Mouse (Mus musculus): ENCODE measurements around the gene Fnbp1l.

GRCm38 (mm10) chr3:122574921-122575320 lies 44.6 kb downstream of the Fnbp1l start:
- no peak for TF ChIP-seq CTCF (IDR thresholded peaks at IDR 0.05; ENCODE audit: control insufficient read depth, insufficient read depth, low read length)
- TF ChIP-seq POLR2A (IDR thresholded peaks at IDR 0.05; ENCODE audit: borderline replicate concordance, control insufficient read depth, low read depth, low read length) = no peak

Measured in bone marrow, adult 2 months (tissue).